In the genomic region with DNA sequence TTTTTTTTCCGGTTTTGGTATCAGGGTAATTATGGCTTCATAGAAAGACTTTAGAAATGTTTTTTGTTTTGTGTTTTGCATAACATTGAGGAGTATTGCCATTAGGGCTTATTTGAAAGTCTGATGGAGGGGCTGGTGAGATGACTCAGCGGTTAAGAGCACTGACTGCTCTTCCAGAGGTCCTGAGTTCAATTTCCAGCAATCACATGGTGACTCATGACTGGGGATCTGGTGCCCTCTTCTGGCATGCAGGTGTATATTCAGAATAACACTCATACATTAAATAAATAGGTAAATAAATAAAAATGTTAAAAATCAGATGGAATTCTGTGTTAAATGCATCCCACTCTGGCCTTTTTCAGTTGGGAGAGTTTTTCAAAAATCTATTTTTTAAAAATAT, we compare ENCODE assay signal across 10 mouse cellular contexts. TPM values are rescaled to one million over a fixed set of nuclear protein-coding genes. Genes with fewer than 3 reads are reported as not detected.
DNase-seq lines count a peak whose midpoint lies in the region; ATAC-seq and TF ChIP-seq lines count a peak whose summit lies in the region.
"Had no signal": no experiment of that assay in that cellular context is flagged by ENCODE, and none has a peak within 500 bp of the region (broad histone marks: within the 10 kb centered on the region; RNA-seq: fewer than 3 reads in every experiment).

No protein-coding gene starts in this region.

- no peak overlapping the region for H3K4me3 ChIP-seq in kidney, adult 2 months (ENCODE audit: insufficient read depth, low read depth, low read length)
- H3K4me3 ChIP-seq in kidney, embryonic 14.5 days (ENCODE audit: low read length) = no peak overlapping the region
- no peak overlapping the region for H3K4me3 ChIP-seq in lung, postnatal 0 days (ENCODE audit: low read depth, low read length)
- H3K4me3 ChIP-seq in hindbrain, embryonic 13.5 days = no peak overlapping the region
- H3K4me3 ChIP-seq: midbrain, embryonic 12.5 days had no signal

- 52% methylated on average over 2 of the region's 2 CpGs for WGBS in kidney, adult 2 months
- 66% methylated on average over 2 of the region's 2 CpGs for WGBS in kidney, embryonic 14.5 days
- 66% methylated on average over 2 of the region's 2 CpGs for WGBS in lung, postnatal 0 days
- 61% methylated on average over 2 of the region's 2 CpGs for WGBS in hindbrain, embryonic 13.5 days

- TF ChIP-seq CTCF in kidney, adult 2 months (conservative IDR thresholded peaks at IDR 0.05; ENCODE audit: insufficient read depth, insufficient read length, low read depth, low read length) = peak; percentile 21; the same call in 1 of the 2 replicates
- TF ChIP-seq CTCF in lung, postnatal 0 days (IDR thresholded peaks at IDR 0.05) = peak; percentile 52

- H3K27me3 ChIP-seq in kidney, adult 2 months (replicated peaks; ENCODE audit: control insufficient read depth, insufficient read depth, low read length) = no peaks in the 10 kb centered on the region
- no peaks in the 10 kb centered on the region for H3K27me3 ChIP-seq in kidney, embryonic 14.5 days (ENCODE audit: control insufficient read depth, insufficient read depth, low read length)
- no peaks in the 10 kb centered on the region for H3K27me3 ChIP-seq in lung, postnatal 0 days (replicated peaks; ENCODE audit: insufficient read depth, low read length)
- peaks cover 65% of the 10 kb centered on the region for H3K27me3 ChIP-seq in hindbrain, embryonic 13.5 days

- no peak overlapping the region for H3K27ac ChIP-seq in kidney, adult 2 months (ENCODE audit: insufficient read depth, low read depth, low read length)
- H3K27ac ChIP-seq in kidney, embryonic 14.5 days (ENCODE audit: low read depth, low read length) = no peak overlapping the region
- H3K27ac ChIP-seq in lung, postnatal 0 days (ENCODE audit: low read length) = no peak overlapping the region
- H3K27ac ChIP-seq in hindbrain, embryonic 13.5 days = no peak overlapping the region
- H3K27ac ChIP-seq: midbrain, embryonic 12.5 days had no signal

- ATAC-seq in kidney, embryonic 14.5 days (ENCODE audit: low FRiP score, low TSS enrichment) = no peak
- no peak for ATAC-seq in lung, postnatal 0 days
- ATAC-seq in hindbrain, embryonic 13.5 days (ENCODE audit: low FRiP score) = no peak

- H3K9me3 ChIP-seq in kidney, embryonic 14.5 days (ENCODE audit: control insufficient read depth, low read length) = no peaks in the 10 kb centered on the region
- H3K9me3 ChIP-seq in lung, postnatal 0 days (ENCODE audit: low read length) = no peaks in the 10 kb centered on the region
- no peaks in the 10 kb centered on the region for H3K9me3 ChIP-seq in hindbrain, embryonic 13.5 days
- H3K9me3 ChIP-seq: midbrain, embryonic 12.5 days had no signal

- no peak overlapping the region for H3K9ac ChIP-seq in kidney, embryonic 14.5 days (ENCODE audit: low read depth, low read length)
- H3K9ac ChIP-seq in lung, postnatal 0 days (replicated peaks; ENCODE audit: low read depth) = no peak overlapping the region
- no peak overlapping the region for H3K9ac ChIP-seq in hindbrain, embryonic 13.5 days
- H3K9ac ChIP-seq: midbrain, embryonic 12.5 days had no signal

- no peak overlapping the region for H3K4me2 ChIP-seq in kidney, embryonic 14.5 days (replicated peaks; ENCODE audit: low read depth, low read length)
- H3K4me2 ChIP-seq in lung, postnatal 0 days (replicated peaks; ENCODE audit: low read depth, low read length) = no peak overlapping the region
- H3K4me2 ChIP-seq in hindbrain, embryonic 13.5 days = no peak overlapping the region
- H3K4me2 ChIP-seq: midbrain, embryonic 12.5 days had no signal

- no peak for TF ChIP-seq EP300 in lung, postnatal 0 days (IDR thresholded peaks at IDR 0.05)

- peak; percentile 31 for DNase-seq in kidney, adult 2 months
- peak; percentile 12 to 28 for DNase-seq in CD8-positive naive resting alpha-beta T cell, adult 2 months (ENCODE audit: low read depth in 2 of 2, low spot score in 2 of 2)
- DNase-seq in adipocyte (ENCODE audit: low spot score) = peak; percentile 50
- DNase-seq in lung, postnatal 0 days (ENCODE audit: low spot score) = no peak
- no peak for DNase-seq in right cerebral cortex, postnatal 14 days
- no peak for DNase-seq in layer of hippocampus, adult 8-10 months (ENCODE audit: low spot score in 2 of 2)
- DNase-seq: right cerebral cortex, postnatal 25 days had no signal

- H3K4me1 ChIP-seq in kidney, adult 2 months (ENCODE audit: control insufficient read depth, insufficient read depth, low read length) = no peaks in the 10 kb centered on the region; the same call in 1 of the 2 replicates
- H3K4me1 ChIP-seq in kidney, embryonic 14.5 days (ENCODE audit: control insufficient read depth, insufficient read depth, low read length) = no peaks in the 10 kb centered on the region
- H3K4me1 ChIP-seq in lung, postnatal 0 days (ENCODE audit: insufficient read depth, low read depth, low read length) = no peaks in the 10 kb centered on the region
- H3K4me1 ChIP-seq in hindbrain, embryonic 13.5 days (replicated peaks) = no peaks in the 10 kb centered on the region
- H3K4me1 ChIP-seq: midbrain, embryonic 12.5 days had no signal

- no peaks in the 10 kb centered on the region for H3K36me3 ChIP-seq in kidney, adult 2 months (ENCODE audit: control insufficient read depth, insufficient read depth, low read length)
- no peaks in the 10 kb centered on the region for H3K36me3 ChIP-seq in kidney, embryonic 14.5 days (ENCODE audit: control insufficient read depth, insufficient read depth, low read length)
- H3K36me3 ChIP-seq in lung, postnatal 0 days (ENCODE audit: insufficient read depth, low read length) = no peaks in the 10 kb centered on the region
- no peaks in the 10 kb centered on the region for H3K36me3 ChIP-seq in hindbrain, embryonic 13.5 days
- H3K36me3 ChIP-seq: midbrain, embryonic 12.5 days had no signal

- TF ChIP-seq POLR2A in kidney, adult 2 months (IDR thresholded peaks at IDR 0.05; ENCODE audit: low read depth, low read length) = no peak

RNA-seq across cellular contexts. Expression of gene Rlim, which starts 9.3 kb away (rescaled TPM):
- 4.8 and 7.1 TPM in 2 replicates for polyA plus RNA-seq in kidney, adult 2 months (2012; rRNA removed)
- 21.5 and 44.6 TPM in 2 replicates for polyA plus RNA-seq in kidney, embryonic 14.5 days (2014; fragmentation: Nextera tagmentation; extraction: Ambion mirVana)
- 15.5 and 17.7 TPM in 2 replicates for polyA plus RNA-seq in lung, postnatal 0 days (2015; fragmentation: Nextera tagmentation; extraction: Ambion mirVana)
- 31.3 and 32.1 TPM in 2 replicates for polyA plus RNA-seq in hindbrain, embryonic 13.5 days (2015; fragmentation: Nextera tagmentation; extraction: Ambion mirVana)
- total RNA-seq in layer of hippocampus, adult 8-10 months (2022) = 10 to 100 TPM; 46.5 to 58.4 (median 55.5) TPM

Comparison
In these comparisons a context has a peak if more than half of its experiments do, and no peak if none do; other contexts are left out.
1. DNase-seq: peak in kidney, adult 2 months (single experiment), CD8-positive naive resting alpha-beta T cell, adult 2 months (2 of 2) and adipocyte (single experiment); none in lung, postnatal 0 days (single experiment), right cerebral cortex, postnatal 14 days (single experiment) and layer of hippocampus, adult 8-10 months (0 of 2).